Mouse (Mus musculus) lung, embryonic 15.5 days (tissue): ENCODE results near the gene Smim24. TPM values are rescaled to one million over a fixed set of nuclear protein-coding genes. Genes with fewer than 3 reads are reported as not detected.

Source experiments
- ATAC-seq: fragments of 200-750 bp; cut with Nextera tagmentation; 2 replicates; pipeline ENCODE4 v1.8.0; 2017; ENCODE audit warnings: moderate number of reproducible peaks, borderline replicate concordance; ENCODE audit not compliant: low FRiP score, low TSS enrichment; ENCODE audit errors: extremely low read depth
- H3K27ac ChIP-seq: fragments of 300-500 bp; sonication (generic); 2 replicates; pipeline ENCODE4 v1.5.1; 2015; ENCODE audit warnings: moderate library complexity, mild to moderate bottlenecking, inconsistent platforms
- H3K27me3 ChIP-seq: fragments of 300-500 bp; sonication (generic); 2 replicates; pipeline ENCODE4 v1.6.1; 2015; ENCODE audit warnings: inconsistent platforms
- H3K36me3 ChIP-seq: fragments of 300-500 bp; sonication (generic); 2 replicates; pipeline ENCODE4 v1.6.1; 2015; ENCODE audit warnings: inconsistent platforms
- H3K4me1 ChIP-seq: fragments of 300-500 bp; sonication (generic); 2 replicates; pipeline ENCODE4 v1.6.1; 2015; ENCODE audit warnings: inconsistent platforms
- H3K4me2 ChIP-seq: fragments of 300-500 bp; sonication (generic); 2 replicates; pipeline ENCODE4 v1.6.1; 2015; ENCODE audit warnings: inconsistent platforms, mild to moderate bottlenecking, moderate library complexity
- H3K4me3 ChIP-seq: fragments of 300-500 bp; sonication (generic); 2 replicates; pipeline ENCODE4 v1.5.1; 2015; ENCODE audit warnings: mild to moderate bottlenecking, inconsistent platforms
- H3K9ac ChIP-seq: fragments of 300-500 bp; sonication (generic); 2 replicates; pipeline ENCODE4 v1.6.1; 2015; ENCODE audit warnings: inconsistent platforms
- H3K9me3 ChIP-seq: fragments of 300-500 bp; sonication (generic); 2 replicates; pipeline ENCODE4 v1.6.1; 2016; ENCODE audit warnings: inconsistent platforms
- WGBS: fragments of 180-500 bp; shearing (Covaris S2); methylation state at CpG from one replicate; pipeline ENCODE4 v1.1.7; 2015; 5-methylcytosine and 5-hydroxymethylcytosine counted together
- polyA plus RNA-seq: library from polyadenylated mRNA; unstranded; fragments of >200 nt; fragmentation: Nextera tagmentation; extraction: Ambion mirVana; gene quantifications from 2 replicates; pipeline ENCODE4 v1.2.1, GENCODE M21; 2015

The Smim24 gene
- polyA plus RNA-seq, 1 experiment from 2014 or later = 4.4 TPM

- H3K4me1 ChIP-seq = peaks cover 31% of the 10 kb centered on the region
- H3K27me3 ChIP-seq = no peaks in the 10 kb centered on the region
- no peak overlapping the region for H3K4me3 ChIP-seq
- H3K9ac ChIP-seq = no peak overlapping the region
- no peak overlapping the region for H3K4me2 ChIP-seq
- peak overlapping the region; percentile 48 for H3K27ac ChIP-seq
- no peaks in the 10 kb centered on the region for H3K9me3 ChIP-seq
- 38% methylated on average over 5 of the region's 5 CpGs for whole genome bisulfite sequencing
- no peak for ATAC-seq
- H3K36me3 ChIP-seq = peaks cover 9% of the 10 kb centered on the region
Measured at GRCm38 (mm10) chr10:81382039-81382438, 10.8 kb upstream of the Smim24 start.

- ATAC-seq = peak; percentile 94
- Histone ChIP-seq H3K4me3 (peak within 1 kb of the TSS; percentile 97), H3K9me3 (no peaks in the 10 kb centered on the region), H3K9ac (peak within 1 kb of the TSS; percentile 84), H3K4me2 (peak within 1 kb of the TSS; percentile 87), H3K4me1 (peaks cover 23% of the 10 kb centered on the region), H3K36me3 (peaks cover 27% of the 10 kb centered on the region), H3K27me3 (no peaks in the 10 kb centered on the region), H3K27ac (peak within 1 kb of the TSS; percentile 73)
- 8% methylated on average over 54 of the region's 54 CpGs for WGBS
Measured at GRCm38 (mm10) chr10:81383802-81384604, 8.8 kb upstream of the Smim24 start, which contains the start of the genes Dohh and Gm48551. TSS of gene Dohh (plus strand) at chr10:81384428. TSS of gene Gm48551 (plus strand) at chr10:81384466.

- peaks cover 23% of the 10 kb centered on the region for H3K4me1 ChIP-seq
Measured at GRCm38 (mm10) chr10:81384605-81384982, 8.3 kb upstream of the Smim24 start.

DNA sequence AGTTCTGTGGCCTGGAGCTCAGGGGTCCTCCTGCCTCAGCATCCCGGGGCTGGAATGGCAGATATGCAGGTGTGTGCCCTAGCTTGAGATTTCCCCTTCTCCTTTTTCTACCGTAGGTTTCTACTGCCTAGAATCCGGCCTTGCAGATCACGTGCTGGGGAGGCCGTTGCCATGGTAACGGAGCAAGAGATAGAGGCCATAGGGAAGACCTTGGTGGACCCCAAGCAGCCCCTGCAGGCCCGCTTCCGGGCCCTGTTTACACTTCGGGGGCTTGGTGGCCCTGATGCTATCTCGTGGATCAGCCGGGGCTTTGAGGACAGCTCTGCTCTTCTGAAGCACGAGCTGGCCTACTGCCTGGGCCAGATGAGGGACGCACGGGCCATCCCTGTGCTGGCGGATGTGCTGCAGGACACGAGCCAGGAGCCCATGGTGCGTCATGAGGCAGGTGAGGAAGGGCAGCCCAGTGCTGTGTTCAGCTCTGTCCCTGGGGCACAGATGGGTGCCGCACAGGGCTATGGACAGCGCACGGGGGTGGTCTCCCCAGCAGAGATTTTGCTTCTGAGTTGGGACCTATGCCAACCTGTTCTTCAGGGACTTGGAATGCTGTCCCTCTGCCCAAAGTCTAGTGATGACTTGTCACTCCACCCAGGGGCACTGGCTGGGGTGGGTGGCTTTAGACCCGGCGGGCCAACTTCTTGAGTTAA lies 7.1 kb upstream of the Smim24 start:
- Histone ChIP-seq H3K27ac (no peak overlapping the region), H3K27me3 (no peaks in the 10 kb centered on the region), H3K36me3 (peaks cover 27% of the 10 kb centered on the region), H3K4me1 (peaks cover 28% of the 10 kb centered on the region), H3K9me3 (no peaks in the 10 kb centered on the region), H3K4me2 (peak overlapping the region; percentile 87), H3K4me3 (peak overlapping the region; percentile 97), H3K9ac (peak overlapping the region; percentile 84; the same call in 1 of the 2 replicates)
- 66% methylated on average over 22 of the region's 22 CpGs for WGBS
- ATAC-seq = no peak

More at GRCm38 (mm10) chr10:81384605-81384982, 8.3 kb upstream of the Smim24 start:
- WGBS = under 1% methylated on average over 19 of the region's 19 CpGs
- peak overlapping the region; percentile 87 for H3K4me2 ChIP-seq
- no peaks in the 10 kb centered on the region for H3K9me3 ChIP-seq
- ATAC-seq = peak; percentile 11; the same call in 1 of the 2 replicates
- peak overlapping the region; percentile 73 for H3K27ac ChIP-seq
- H3K4me3 ChIP-seq = peak overlapping the region; percentile 97
- peak overlapping the region; percentile 84 for H3K9ac ChIP-seq
- H3K27me3 ChIP-seq = no peaks in the 10 kb centered on the region
- peaks cover 27% of the 10 kb centered on the region for H3K36me3 ChIP-seq

DNA sequence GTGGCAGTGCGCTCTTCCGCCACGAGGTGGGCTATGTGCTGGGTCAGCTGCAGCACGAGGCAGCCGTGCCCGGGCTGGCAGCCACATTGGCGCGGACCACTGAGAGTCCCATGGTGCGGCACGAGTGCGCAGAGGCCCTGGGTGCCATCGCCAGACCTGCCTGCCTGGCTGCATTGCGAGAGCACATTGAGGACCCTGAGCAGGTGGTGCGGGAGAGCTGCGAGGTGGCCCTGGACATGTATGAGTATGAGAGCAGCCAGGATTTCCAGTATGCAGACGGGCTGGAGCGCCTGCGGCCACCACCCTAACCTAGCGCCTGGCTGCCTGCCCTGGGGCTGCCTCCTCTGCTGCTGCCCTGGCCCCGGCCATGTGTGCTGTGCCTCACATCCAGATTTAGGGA lies 5.1 kb upstream of the Smim24 start:
- H3K36me3 ChIP-seq = peaks cover 27% of the 10 kb centered on the region
- H3K4me3 ChIP-seq = no peak overlapping the region
- H3K27me3 ChIP-seq = no peaks in the 10 kb centered on the region
- H3K4me2 ChIP-seq = no peak overlapping the region
- WGBS = 94% methylated on average over 20 of the region's 20 CpGs
- H3K9ac ChIP-seq = no peak overlapping the region
- H3K27ac ChIP-seq = no peak overlapping the region
- no peaks in the 10 kb centered on the region for H3K9me3 ChIP-seq
- ATAC-seq = no peak
- peaks cover 28% of the 10 kb centered on the region for H3K4me1 ChIP-seq

DNA sequence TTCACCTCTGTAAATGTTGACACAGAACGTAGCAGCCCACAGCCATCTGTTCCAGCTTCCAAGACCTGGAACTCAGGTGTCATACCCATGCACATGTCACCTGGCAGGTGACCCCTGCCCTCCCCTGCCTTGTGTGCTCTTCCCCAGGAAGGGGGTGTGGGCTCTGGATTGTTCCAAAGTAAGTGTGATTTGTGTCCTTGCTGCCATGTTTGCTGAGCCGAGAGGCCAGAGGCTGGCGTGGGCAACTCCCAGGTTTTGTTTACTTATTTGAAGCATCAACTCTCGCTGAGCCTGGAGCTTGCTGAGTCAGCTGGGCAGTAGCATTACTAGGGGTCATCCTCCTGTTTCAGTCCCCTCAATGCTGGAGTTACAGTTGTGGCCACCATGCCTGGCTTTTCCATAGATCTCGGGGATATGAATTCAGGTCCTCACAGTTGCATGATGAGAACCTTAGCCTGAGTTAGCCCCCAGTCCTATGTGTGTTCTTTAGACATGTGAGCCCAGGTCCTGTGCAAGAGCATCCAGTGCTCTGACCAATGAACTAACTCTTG lies 4.3 kb upstream of the Smim24 start, which contains the start of gene Gm48552:
Gene Gm48552 (plus strand): TSS at position 501 of the 551 bp plus-strand sequence.
- no peak for ATAC-seq
- no peaks in the 10 kb centered on the region for H3K27me3 ChIP-seq
- H3K36me3 ChIP-seq = peaks cover 27% of the 10 kb centered on the region
- no peak within 1 kb of the TSS for H3K4me2 ChIP-seq
- H3K4me3 ChIP-seq = no peak within 1 kb of the TSS
- no peaks in the 10 kb centered on the region for H3K9me3 ChIP-seq
- H3K27ac ChIP-seq = peak within 1 kb of the TSS; percentile 9; the same call in 1 of the 2 replicates
- H3K9ac ChIP-seq = peak within 1 kb of the TSS; percentile 15; the same call in 1 of the 2 replicates
- peaks cover 37% of the 10 kb centered on the region for H3K4me1 ChIP-seq
- 44% methylated on average over 5 of the region's 5 CpGs for WGBS

- no peaks in the 10 kb centered on the region for H3K9me3 ChIP-seq
- peak overlapping the region; percentile 9; the same call in 1 of the 2 replicates for H3K27ac ChIP-seq
- peak overlapping the region; percentile 15; the same call in 1 of the 2 replicates for H3K9ac ChIP-seq
- H3K4me3 ChIP-seq = no peak overlapping the region
- peaks cover 27% of the 10 kb centered on the region for H3K36me3 ChIP-seq
- no peaks in the 10 kb centered on the region for H3K27me3 ChIP-seq
- no peak for ATAC-seq
- WGBS = 47% methylated on average over 3 of the region's 3 CpGs
- H3K4me2 ChIP-seq = no peak overlapping the region
- H3K4me1 ChIP-seq = peaks cover 43% of the 10 kb centered on the region
Measured at GRCm38 (mm10) chr10:81389373-81389772, 3.5 kb upstream of the Smim24 start.

DNA sequence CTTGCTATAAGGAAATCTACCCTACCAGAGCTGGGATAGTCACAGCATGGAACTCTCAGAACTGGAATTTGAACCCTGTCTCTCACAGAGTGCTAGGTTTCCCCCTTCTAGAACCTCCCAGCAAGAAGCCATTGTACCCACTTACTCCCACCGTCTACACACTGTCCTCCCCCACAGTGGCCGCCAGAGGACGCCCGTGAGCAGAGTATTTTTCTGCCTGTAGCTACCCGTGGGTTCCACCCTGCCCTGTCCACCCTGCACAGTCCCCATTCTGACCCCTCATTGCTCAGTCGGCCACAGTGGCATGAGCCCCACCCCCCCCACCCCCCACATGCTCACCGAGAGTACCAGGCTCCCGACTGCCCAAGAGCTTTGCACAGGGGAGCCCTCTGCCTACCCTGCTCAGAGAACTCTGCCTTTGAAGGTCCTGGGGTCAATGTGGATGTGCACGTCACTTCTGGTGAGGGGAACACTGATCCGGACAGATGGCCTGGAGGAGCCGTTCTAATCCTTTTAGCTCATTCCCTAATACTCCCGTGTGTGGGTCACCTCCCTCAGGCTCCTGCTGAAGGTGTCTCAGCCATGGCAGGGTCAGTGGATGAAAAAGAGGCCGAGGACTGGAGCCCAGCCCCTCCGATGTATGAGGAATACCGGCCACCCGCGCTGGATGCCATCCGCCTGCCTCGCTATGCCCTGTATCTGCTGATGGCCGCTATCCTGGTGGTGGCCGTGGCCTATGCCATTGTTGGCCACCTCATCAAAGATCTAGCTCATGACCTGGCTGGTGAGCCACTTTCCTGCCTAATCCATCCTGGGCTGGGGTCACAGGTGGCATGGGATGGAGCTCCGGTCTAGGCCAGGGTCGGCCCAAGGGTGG lies 2.8 kb upstream of the Smim24 start:
- peak overlapping the region; percentile 15; the same call in 1 of the 2 replicates for H3K9ac ChIP-seq
- 60% methylated on average over 23 of the region's 23 CpGs for WGBS
- no peak overlapping the region for H3K4me2 ChIP-seq
- H3K27me3 ChIP-seq = no peaks in the 10 kb centered on the region
- H3K27ac ChIP-seq = peak overlapping the region; percentile 9; the same call in 1 of the 2 replicates
- H3K4me3 ChIP-seq = no peak overlapping the region
- H3K36me3 ChIP-seq = peaks cover 27% of the 10 kb centered on the region
- peaks cover 38% of the 10 kb centered on the region for H3K4me1 ChIP-seq
- no peaks in the 10 kb centered on the region for H3K9me3 ChIP-seq
- peak; percentile 21; the same call in 1 of the 2 replicates for ATAC-seq

DNA sequence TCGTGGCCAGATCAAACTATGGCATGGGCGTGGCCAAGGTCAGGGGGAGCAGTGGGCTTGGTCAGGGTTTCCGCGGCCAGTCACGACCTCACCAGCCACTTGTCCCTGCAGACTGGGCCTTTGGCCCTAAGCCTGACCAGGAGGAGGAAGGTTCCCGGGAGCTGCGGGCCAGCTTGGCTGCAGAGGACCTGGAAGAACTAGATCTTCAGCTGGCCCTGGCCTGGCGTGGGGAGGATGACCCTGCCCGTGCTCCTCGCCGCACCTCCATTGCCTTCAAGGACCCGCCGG lies 2.2 kb upstream of the Smim24 start:
- ATAC-seq = no peak
- WGBS = 87% methylated on average over 13 of the region's 13 CpGs
- H3K27me3 ChIP-seq = no peaks in the 10 kb centered on the region
- no peaks in the 10 kb centered on the region for H3K9me3 ChIP-seq
- H3K27ac ChIP-seq = no peak overlapping the region
- peaks cover 32% of the 10 kb centered on the region for H3K4me1 ChIP-seq
- H3K4me3 ChIP-seq = no peak overlapping the region
- no peak overlapping the region for H3K9ac ChIP-seq
- H3K36me3 ChIP-seq = peaks cover 27% of the 10 kb centered on the region
- H3K4me2 ChIP-seq = no peak overlapping the region

DNA sequence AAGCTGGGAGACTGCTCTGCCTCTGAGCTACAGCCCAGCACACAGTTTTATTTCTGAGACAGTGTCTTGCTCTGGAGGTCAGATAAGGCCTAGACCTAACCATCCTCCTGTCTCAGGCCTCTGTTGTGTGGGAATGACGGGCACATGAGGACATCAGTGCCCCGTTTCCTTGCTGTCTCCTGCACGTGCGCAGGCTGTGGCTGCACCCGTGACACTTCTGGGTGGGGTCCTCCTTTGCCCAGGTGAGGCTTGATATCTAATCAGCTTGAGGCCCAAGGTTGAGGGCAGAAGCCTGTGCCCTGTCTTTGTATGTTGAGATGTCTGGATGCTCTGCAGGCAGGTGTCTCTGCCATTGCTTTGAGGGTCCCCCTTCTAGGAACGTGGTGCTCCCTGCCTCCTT lies 581 bp upstream of the Smim24 start:
- Histone ChIP-seq H3K4me1 (peaks cover 27% of the 10 kb centered on the region), H3K27ac (no peak overlapping the region), H3K9ac (no peak overlapping the region), H3K27me3 (no peaks in the 10 kb centered on the region), H3K4me3 (no peak overlapping the region), H3K4me2 (no peak overlapping the region), H3K36me3 (peaks cover 16% of the 10 kb centered on the region), H3K9me3 (no peaks in the 10 kb centered on the region)
- WGBS = 79% methylated on average over 6 of the region's 6 CpGs
- no peak for ATAC-seq

DNA sequence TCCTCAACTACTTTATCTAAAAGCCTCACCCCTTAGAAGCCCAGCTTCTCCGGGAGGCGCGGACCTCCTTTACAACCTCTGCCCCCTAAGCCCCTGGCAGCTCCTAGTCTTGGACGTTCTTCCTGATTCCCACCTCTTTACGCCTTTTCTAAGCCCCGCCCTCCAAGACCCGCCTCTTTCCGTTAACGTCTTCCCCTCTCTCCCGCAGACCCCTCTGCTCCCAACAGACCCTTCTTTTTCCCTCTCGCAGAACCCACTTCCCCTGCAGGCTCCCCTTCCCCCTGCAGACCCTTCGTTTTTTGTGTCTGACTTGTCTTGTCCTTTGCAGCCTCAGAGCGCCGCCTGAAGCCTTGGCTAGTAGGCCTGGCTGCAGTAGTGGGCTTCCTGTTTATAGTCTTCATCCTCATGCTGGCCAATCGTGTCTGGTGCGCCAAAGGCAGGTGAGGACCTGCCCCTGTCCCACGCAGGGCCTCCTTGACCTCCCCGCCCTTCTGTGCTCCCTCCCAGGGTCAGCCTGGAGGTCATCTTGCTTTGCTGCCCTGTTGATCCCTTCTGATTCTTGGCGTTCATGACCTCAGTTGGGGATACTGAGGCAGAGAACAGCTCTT lies 709 bp downstream of the Smim24 start:
- Histone ChIP-seq H3K27me3 (no peaks in the 10 kb centered on the region), H3K4me2 (peak overlapping the region; percentile 65), H3K9ac (peak overlapping the region; percentile 42), H3K27ac (peak overlapping the region; percentile 71), H3K4me1 (peaks cover 27% of the 10 kb centered on the region), H3K36me3 (peaks cover 7% of the 10 kb centered on the region; the same call in 1 of the 2 replicates), H3K9me3 (no peaks in the 10 kb centered on the region), H3K4me3 (peak overlapping the region; percentile 30)
- 6% methylated on average over 19 of the region's 19 CpGs for WGBS
- no peak for ATAC-seq
